Mouse (Mus musculus): ENCODE data around the gene Nckap5. TPM values are rescaled to one million over a fixed set of nuclear protein-coding genes. Genes with fewer than 3 reads are reported as not detected.
"Not testable (repeated sequence)": the region's sequence is repeated elsewhere in the genome, so short reads cannot be mapped to it uniquely, and the experiment has no call there.

Gene Nckap5
- total RNA-seq, 1 experiment from 2014 or later, result 39.6 TPM

- no peak for DNase-seq
Measured at GRCm38 (mm10) chr1:126167546-126167945, 663.1 kb downstream of the Nckap5 start.

- no peak for DNase-seq
Measured at GRCm38 (mm10) chr1:126159287-126159686, 671.3 kb downstream of the Nckap5 start.

- DNase-seq, result no peak
Measured at GRCm38 (mm10) chr1:126155816-126156215, 674.8 kb downstream of the Nckap5 start.

- DNase-seq, result peak; percentile 87
Measured at GRCm38 (mm10) chr1:126153516-126154234, 676.9 kb downstream of the Nckap5 start.

GRCm38 (mm10) chr1:126152217-126152616 is 678.4 kb downstream of the Nckap5 start:
- peak; percentile 25 for DNase-seq

- DNase-seq, result no peak
Measured at GRCm38 (mm10) chr1:126149966-126150365, 680.6 kb downstream of the Nckap5 start.

GRCm38 (mm10) chr1:126135717-126136116 is 694.9 kb downstream of the Nckap5 start:
- DNase-seq, result no peak

- DNase-seq, result no peak
Measured at GRCm38 (mm10) chr1:126132316-126132715, 698.3 kb downstream of the Nckap5 start.

- DNase-seq, result no peak
Measured at GRCm38 (mm10) chr1:126129129-126129528, 701.5 kb downstream of the Nckap5 start.

GRCm38 (mm10) chr1:126123111-126123510 is 707.5 kb downstream of the Nckap5 start:
- DNase-seq, result no peak

- DNase-seq, result no peak
Measured at GRCm38 (mm10) chr1:126120506-126120905, 710.1 kb downstream of the Nckap5 start.

- no peak for DNase-seq
Measured at GRCm38 (mm10) chr1:126116034-126116433, 714.6 kb downstream of the Nckap5 start.

GRCm38 (mm10) chr1:126105673-126106256 is 724.8 kb downstream of the Nckap5 start:
- DNase-seq, result no peak

GRCm38 (mm10) chr1:126094346-126094745 is 736.3 kb downstream of the Nckap5 start:
- DNase-seq, result peak; percentile 31

- DNase-seq, result not testable (repeated sequence)
Measured at GRCm38 (mm10) chr1:126091979-126092378, 738.6 kb downstream of the Nckap5 start.

- DNase-seq, result no peak
Measured at GRCm38 (mm10) chr1:126087181-126087580, 743.4 kb downstream of the Nckap5 start.

- DNase-seq, result no peak
Measured at GRCm38 (mm10) chr1:126076312-126076711, 754.3 kb downstream of the Nckap5 start.

GRCm38 (mm10) chr1:126070861-126071260 is 759.7 kb downstream of the Nckap5 start:
- no peak for DNase-seq

GRCm38 (mm10) chr1:126051491-126051890 is 779.1 kb downstream of the Nckap5 start:
- DNase-seq, result no peak

- no peak for DNase-seq
Measured at GRCm38 (mm10) chr1:126042886-126043285, 787.7 kb downstream of the Nckap5 start.

- no peak for DNase-seq
Measured at GRCm38 (mm10) chr1:126027536-126027935, 803.1 kb downstream of the Nckap5 start.

- DNase-seq, result no peak
Measured at GRCm38 (mm10) chr1:126024518-126024917, 806.1 kb downstream of the Nckap5 start.

- DNase-seq, result no peak
Measured at GRCm38 (mm10) chr1:126022959-126023358, 807.6 kb downstream of the Nckap5 start.

- DNase-seq, result not testable (repeated sequence)
Measured at GRCm38 (mm10) chr1:126018654-126019053, 811.9 kb downstream of the Nckap5 start.

Data from adrenal gland, postnatal 14 days (tissue).